20 mouse cellular contexts compared by ENCODE assay signal in genomic region chr1:160050898-160051297, GRCm38 (mm10). TPM values are rescaled to one million over a fixed set of nuclear protein-coding genes. Genes with fewer than 3 reads are reported as not detected.
DNase-seq lines count a peak whose midpoint lies in the region; ATAC-seq lines count a peak whose summit lies in the region.
"Had no signal": no experiment of that assay in that cellular context is flagged by ENCODE, and none has a peak within 500 bp of the region (broad histone marks: within the 10 kb centered on the region; RNA-seq: fewer than 3 reads in every experiment).

No protein-coding gene starts in this region.

- H3K9ac ChIP-seq in liver, embryonic 15.5 days: no peak overlapping the region
- no peak overlapping the region for H3K9ac ChIP-seq in liver, embryonic 11.5 days (ENCODE audit: low read depth, low read length)
- H3K9ac ChIP-seq: forebrain, embryonic 13.5 days; hindbrain, embryonic 12.5 days had no signal

- 0 out of 2 replicates have a peak overlapping the region, but pooled peaks have one; percentile 25 for H3K27ac ChIP-seq in liver, embryonic 15.5 days (replicated peaks)
- H3K27ac ChIP-seq in liver, embryonic 11.5 days (ENCODE audit: low read depth, low read length): no peak overlapping the region
- H3K27ac ChIP-seq: forebrain, embryonic 10.5 days; forebrain, embryonic 13.5 days; hindbrain, embryonic 12.5 days had no signal

- H3K36me3 ChIP-seq in liver, embryonic 15.5 days (replicated peaks): no peaks in the 10 kb centered on the region; the same call in 1 of the 2 replicates
- no peaks in the 10 kb centered on the region for H3K36me3 ChIP-seq in liver, embryonic 11.5 days (ENCODE audit: control insufficient read depth, insufficient read depth, low read length)
- H3K36me3 ChIP-seq: forebrain, embryonic 10.5 days; hindbrain, embryonic 12.5 days had no signal

- 81% methylated on average over 6 of the region's 6 CpGs for WGBS in liver, embryonic 15.5 days (ENCODE audit: insufficient replicate concordance)
- WGBS in liver, embryonic 11.5 days: 90% methylated on average over 6 of the region's 6 CpGs

- DNase-seq in left cerebral cortex, adult 9 months (ENCODE audit: low spot score in 2 of 2): peak; percentile 3 to 16
- no peak for DNase-seq in left cerebral cortex, postnatal 36 days (ENCODE audit: low spot score in 2 of 2)
- no peak for DNase-seq in liver, embryonic 11.5 days (ENCODE audit: low spot score)
- DNase-seq in brain, adult 2 months (ENCODE audit: low read depth, low spot score): peak; percentile 58
- DNase-seq in telencephalon, adult 2 months (ENCODE audit: low read depth, low spot score): peak; percentile 51
- DNase-seq: adrenal gland, adult 8-10 months; adrenal gland, postnatal 25 days; cerebellum, adult 18-20 months; cerebellum, adult 9-10 months; cerebellum, postnatal 14 days; gastrocnemius, postnatal 25 days had no signal

- peaks cover 85% of the 10 kb centered on the region for H3K4me1 ChIP-seq in liver, embryonic 15.5 days (replicated peaks)
- H3K4me1 ChIP-seq in liver, embryonic 11.5 days (replicated peaks; ENCODE audit: control insufficient read depth, insufficient read depth, low read length): peaks cover 21% of the 10 kb centered on the region
- H3K4me1 ChIP-seq: forebrain, embryonic 10.5 days; forebrain, embryonic 13.5 days; hindbrain, embryonic 12.5 days had no signal

- intact Hi-C loops in left cerebral cortex, postnatal 36 days (cut with DNase I): no loop called here

- H3K4me2 ChIP-seq in liver, embryonic 15.5 days: no peak overlapping the region
- no peak overlapping the region for H3K4me2 ChIP-seq in liver, embryonic 11.5 days
- H3K4me2 ChIP-seq: forebrain, embryonic 13.5 days; heart, embryonic 11.5 days; hindbrain, embryonic 12.5 days had no signal

- ATAC-seq in liver, embryonic 15.5 days (ENCODE audit: insufficient read depth): no peak
- ATAC-seq in liver, embryonic 11.5 days (replicated peaks; ENCODE audit: low FRiP score): no peak
- ATAC-seq: CD4-positive, CD25-positive, alpha-beta regulatory T cell, adult 4 months; forebrain, embryonic 13.5 days; forebrain, embryonic 16.5 days; hindbrain, embryonic 16.5 days had no signal

- no peak overlapping the region for H3K4me3 ChIP-seq in liver, embryonic 15.5 days (replicated peaks)
- H3K4me3 ChIP-seq in liver, embryonic 11.5 days (ENCODE audit: low read depth, low read length): no peak overlapping the region
- H3K4me3 ChIP-seq: forebrain, embryonic 10.5 days; forebrain, embryonic 13.5 days; hindbrain, embryonic 12.5 days had no signal

- H3K9me3 ChIP-seq in liver, embryonic 15.5 days (replicated peaks): no peaks in the 10 kb centered on the region
- H3K9me3 ChIP-seq in liver, embryonic 11.5 days (ENCODE audit: control insufficient read depth, low read length): no peaks in the 10 kb centered on the region
- H3K9me3 ChIP-seq: forebrain, embryonic 10.5 days; forebrain, embryonic 13.5 days; hindbrain, embryonic 12.5 days had no signal

- no peaks in the 10 kb centered on the region for H3K27me3 ChIP-seq in liver, embryonic 15.5 days
- H3K27me3 ChIP-seq in liver, embryonic 11.5 days (replicated peaks; ENCODE audit: control insufficient read depth, insufficient read depth, low read length): no peaks in the 10 kb centered on the region
- H3K27me3 ChIP-seq: forebrain, embryonic 13.5 days; hindbrain, embryonic 12.5 days had no signal

RNA-seq across cellular contexts. Expression of gene 4930523C07Rik, which starts 6.7 kb away (rescaled TPM):
- total RNA-seq in left cerebral cortex, postnatal 36 days (2021): 1 to 10 TPM; 2.6 TPM
- polyA plus RNA-seq in liver, embryonic 15.5 days (2015; fragmentation: Nextera tagmentation; extraction: Ambion mirVana): 24.9 and 25.5 TPM in 2 replicates
- 13.2 and 19.0 TPM in 2 replicates for polyA plus RNA-seq in liver, embryonic 11.5 days (2014; fragmentation: Nextera tagmentation; extraction: Ambion mirVana)
- total RNA-seq: MEL had no signal

Comparison
In these comparisons a context has a peak if more than half of its experiments do, and no peak if none do; other contexts are left out.
1. DNase-seq: peak in left cerebral cortex, adult 9 months (2 of 2), brain, adult 2 months (single experiment) and telencephalon, adult 2 months (single experiment); none in left cerebral cortex, postnatal 36 days (0 of 2) and liver, embryonic 11.5 days (single experiment).